Mouse (Mus musculus): ENCODE results near the gene Ndufaf4. TPM values are rescaled to one million over a fixed set of nuclear protein-coding genes. Genes with fewer than 3 reads are reported as not detected.

Gene Ndufaf4
- polyA plus RNA-seq, 1 experiment from 2014 or later, result 46.5 TPM

DNA sequence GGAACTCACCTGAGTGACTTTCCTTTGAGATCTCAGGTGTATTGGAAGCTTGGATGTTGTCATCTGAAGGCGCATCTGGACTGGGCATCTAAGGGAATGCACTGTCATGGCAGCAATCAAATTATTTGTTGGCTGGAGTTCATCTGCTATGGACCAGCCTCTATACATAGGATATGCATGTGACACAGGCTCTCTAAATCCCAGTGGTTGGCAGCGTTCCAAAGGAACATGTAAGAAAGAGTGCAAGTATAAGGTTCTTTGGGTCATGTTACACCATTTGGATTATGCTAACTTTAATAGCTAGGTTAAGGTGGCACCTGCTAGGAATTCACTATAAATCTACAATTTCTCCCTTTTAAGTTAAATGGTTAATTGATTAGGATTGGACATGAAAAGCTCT, 17.7 kb downstream of the Ndufaf4 start:
- Histone ChIP-seq H3K4me2 (no peak overlapping the region), H3K4me1 (no peaks in the 10 kb centered on the region), H3K27me3 (replicated peaks) (no peaks in the 10 kb centered on the region), H3K4me3 (replicated peaks) (no peak overlapping the region), H3K36me3 (no peaks in the 10 kb centered on the region), H3K9ac (no peak overlapping the region), H3K27ac (no peak overlapping the region), H3K9me3 (no peaks in the 10 kb centered on the region)
- 88% methylated on average over 2 of the region's 2 CpGs for WGBS
- no peak for ATAC-seq (ENCODE audit: insufficient read depth, low FRiP score, low read depth)

DNA sequence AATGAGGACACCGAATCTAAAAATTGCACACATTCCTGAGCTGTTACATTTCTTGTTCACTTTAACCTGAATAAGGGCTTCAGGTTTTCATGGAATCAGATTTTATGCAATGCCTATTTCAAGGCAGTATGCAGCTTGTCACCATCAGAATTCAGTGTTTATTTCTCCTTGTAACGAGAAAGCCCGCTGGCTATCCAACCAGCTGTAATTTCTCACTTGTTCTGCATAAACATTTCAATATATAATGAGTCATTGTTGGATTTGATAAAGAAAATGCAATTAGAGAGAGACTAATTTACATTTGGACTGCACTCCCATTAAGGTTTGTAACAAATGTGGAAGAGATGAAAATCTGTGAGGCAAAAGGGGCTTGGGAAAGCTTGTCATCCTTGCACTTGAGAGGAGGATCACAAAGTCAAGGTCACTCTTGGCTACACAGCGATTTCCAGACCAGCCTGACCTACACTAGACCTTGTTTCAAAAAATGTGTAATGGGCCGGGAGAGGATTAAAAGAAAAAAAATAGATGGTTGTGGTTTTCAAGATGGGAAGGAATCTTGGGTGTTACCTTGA, 22.2 kb downstream of the Ndufaf4 start:
- Histone ChIP-seq H3K27ac (no peak overlapping the region), H3K36me3 (no peaks in the 10 kb centered on the region), H3K4me3 (replicated peaks) (no peak overlapping the region), H3K4me1 (no peaks in the 10 kb centered on the region), H3K9me3 (no peaks in the 10 kb centered on the region), H3K4me2 (no peak overlapping the region), H3K27me3 (replicated peaks) (no peaks in the 10 kb centered on the region), H3K9ac (no peak overlapping the region)
- 38% methylated on average over 5 of the region's 5 CpGs for WGBS
- no peak for ATAC-seq (ENCODE audit: insufficient read depth, low FRiP score, low read depth)

- ATAC-seq (ENCODE audit: insufficient read depth, low FRiP score, low read depth), result no peak
Observed at GRCm38 (mm10) chr4:24924726-24925125, 26.8 kb downstream of the Ndufaf4 start.

GRCm38 (mm10) chr4:24928260-24928780, 30.4 kb downstream of the Ndufaf4 start:
- ATAC-seq (ENCODE audit: insufficient read depth, low FRiP score, low read depth), result no peak
- WGBS, result 78% methylated on average over 5 of the region's 5 CpGs
- H3K4me2 ChIP-seq, result no peak overlapping the region
- no peaks in the 10 kb centered on the region for H3K36me3 ChIP-seq
- no peaks in the 10 kb centered on the region for H3K9me3 ChIP-seq
- H3K9ac ChIP-seq, result no peak overlapping the region
- no peaks in the 10 kb centered on the region for H3K4me1 ChIP-seq
- no peak overlapping the region for H3K4me3 ChIP-seq (replicated peaks)
- no peak overlapping the region for H3K27ac ChIP-seq
- no peaks in the 10 kb centered on the region for H3K27me3 ChIP-seq (replicated peaks)

More at GRCm38 (mm10) chr4:24924726-24925125, 26.8 kb downstream of the Ndufaf4 start:
- no peak overlapping the region for H3K4me3 ChIP-seq (replicated peaks)
- 62% methylated on average over 2 of the region's 2 CpGs for WGBS
- H3K4me2 ChIP-seq, result no peak overlapping the region
- no peaks in the 10 kb centered on the region for H3K4me1 ChIP-seq
- no peak overlapping the region for H3K27ac ChIP-seq
- no peaks in the 10 kb centered on the region for H3K36me3 ChIP-seq
- no peaks in the 10 kb centered on the region for H3K27me3 ChIP-seq (replicated peaks)
- H3K9me3 ChIP-seq, result no peaks in the 10 kb centered on the region
- H3K9ac ChIP-seq, result no peak overlapping the region

DNA sequence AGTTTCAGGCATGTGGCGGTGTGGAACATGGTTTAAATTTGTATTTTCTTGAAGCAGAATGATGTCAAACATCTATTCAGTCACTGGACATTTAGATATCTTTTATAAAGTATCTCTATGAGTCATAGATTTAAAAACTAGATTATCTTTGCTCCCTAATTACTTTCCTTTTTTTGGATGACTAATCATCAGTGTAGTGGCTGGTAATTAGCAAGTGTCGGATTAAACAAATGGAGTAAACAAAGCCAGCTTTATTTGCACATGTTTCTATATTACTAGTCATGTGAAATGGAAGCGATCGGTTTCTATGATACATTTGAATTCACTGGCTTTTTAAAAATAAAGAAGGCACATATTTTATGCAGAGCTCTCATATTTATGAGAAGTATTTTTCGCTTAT, 31.0 kb downstream of the Ndufaf4 start:
- 85% methylated on average over 5 of the region's 5 CpGs for WGBS
- Histone ChIP-seq H3K27me3 (replicated peaks) (no peaks in the 10 kb centered on the region), H3K4me1 (no peaks in the 10 kb centered on the region), H3K9ac (no peak overlapping the region), H3K27ac (no peak overlapping the region), H3K9me3 (no peaks in the 10 kb centered on the region), H3K4me2 (no peak overlapping the region), H3K36me3 (no peaks in the 10 kb centered on the region), H3K4me3 (replicated peaks) (no peak overlapping the region)
- no peak for ATAC-seq (ENCODE audit: insufficient read depth, low FRiP score, low read depth)

GRCm38 (mm10) chr4:24942728-24943424, 45.0 kb downstream of the Ndufaf4 start:
- Histone ChIP-seq H3K4me1 (no peaks in the 10 kb centered on the region), H3K27ac (no peak overlapping the region), H3K4me2 (no peak overlapping the region), H3K27me3 (replicated peaks) (no peaks in the 10 kb centered on the region), H3K4me3 (replicated peaks) (no peak overlapping the region), H3K9me3 (no peaks in the 10 kb centered on the region), H3K9ac (no peak overlapping the region), H3K36me3 (no peaks in the 10 kb centered on the region)
- no peak for ATAC-seq (ENCODE audit: insufficient read depth, low FRiP score, low read depth)
- 48% methylated on average over 6 of the region's 6 CpGs for WGBS

Other genes starting within 250 kb of the Ndufaf4 start
- gene Klhl32, start 47.0 kb upstream of the Ndufaf4 start, polyA plus RNA-seq (2015; fragmentation: Nextera tagmentation; extraction: Ambion mirVana), result 4.4 and 4.5 TPM in 2 replicates
- 1.1 and 1.2 TPM in 2 replicates for gene Gpr63, start 68.3 kb downstream of the Ndufaf4 start, polyA plus RNA-seq (2015; fragmentation: Nextera tagmentation; extraction: Ambion mirVana)